Mouse (Mus musculus) kidney, postnatal 36 days (tissue): Measurements from ENCODE around the gene AC170998.1.
A peak's percentile ranks its signal among the peaks of the same experiment; 100 is the strongest.
"Not testable (repeated sequence)": the region's sequence is repeated elsewhere in the genome, so short reads cannot be mapped to it uniquely, and the experiment has no call there.

ENCODE experiments used
- DNase-seq, 2 experiments: peaks; one replicate each; pipeline ENCODE4 v3.0.0; 2021 to 2022; ENCODE audit warnings: mixed read lengths in 2 of 2

The AC170998.1 gene

DNA sequence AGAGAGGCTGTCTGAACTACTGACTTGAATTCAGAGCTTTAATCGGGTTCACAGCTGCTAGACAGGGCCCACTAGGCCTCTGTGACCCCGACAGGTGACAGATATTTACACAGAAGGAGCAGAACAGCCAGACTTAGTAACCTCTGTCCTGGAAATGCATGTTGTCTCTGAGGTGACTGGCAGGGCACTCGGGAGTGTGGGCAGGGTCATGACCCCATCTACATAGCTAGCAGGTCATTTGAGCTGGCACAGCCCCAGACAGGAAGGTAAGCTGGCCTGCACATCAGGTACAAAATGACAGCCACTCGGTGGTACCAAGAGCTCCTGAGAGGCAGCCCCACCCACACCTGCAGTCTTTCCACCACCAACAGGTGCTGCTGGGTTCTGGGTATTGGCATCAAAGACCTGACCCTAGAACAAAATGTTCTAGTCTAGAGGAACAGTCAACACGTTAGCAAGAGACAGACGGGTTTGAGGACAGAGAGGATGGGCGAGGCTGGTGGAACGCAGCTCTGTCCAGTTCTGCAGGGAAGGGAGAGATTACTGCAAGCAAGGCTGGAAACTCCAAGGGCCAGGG, 34.9 kb downstream of the AC170998.1 start:
- DNase-seq: peak in 1 of 2 experiments; percentile 33

- peak; percentile 67 to 90 for DNase-seq
Observed at GRCm38 (mm10) chr17:28761871-28762270, 36.0 kb downstream of the AC170998.1 start.

- DNase-seq: no peak
Observed at GRCm38 (mm10) chr17:28766203-28766602, 40.3 kb downstream of the AC170998.1 start.

DNA sequence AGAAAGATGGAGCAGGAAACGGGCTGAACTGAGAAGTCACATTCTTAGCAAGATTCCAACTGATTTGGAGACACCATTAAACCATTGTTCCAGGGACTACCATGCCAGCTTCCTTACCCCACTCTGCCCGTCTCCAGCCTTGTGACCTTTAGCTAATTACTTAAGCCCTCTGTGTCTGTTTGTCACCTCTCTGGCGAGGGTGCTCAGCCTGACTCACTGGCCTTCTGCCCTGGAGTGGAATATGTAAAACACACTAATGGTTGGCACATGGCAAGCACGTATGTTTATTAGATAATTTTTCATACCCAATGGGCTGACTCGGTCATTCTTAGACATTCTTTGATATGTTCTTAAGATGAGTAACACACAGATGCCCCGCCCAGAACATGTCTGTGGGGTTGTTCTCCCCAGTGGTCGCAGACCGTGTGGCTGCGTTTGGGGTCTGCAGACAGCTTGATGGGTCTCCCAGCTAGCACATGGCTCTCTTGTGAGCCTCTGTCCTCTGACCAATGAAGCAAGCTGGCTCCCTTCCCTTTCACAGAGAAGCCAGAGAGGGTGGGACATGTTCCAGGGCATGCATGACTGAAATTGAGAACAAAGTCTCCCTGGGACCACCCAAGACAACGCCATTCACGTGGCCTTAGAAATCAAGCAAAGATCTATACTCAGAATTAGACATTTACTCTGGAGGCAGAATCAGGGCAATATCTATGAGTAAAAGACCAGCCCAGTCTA, 41.1 kb downstream of the AC170998.1 start:
- no peak for DNase-seq

GRCm38 (mm10) chr17:28769121-28769874, 43.4 kb downstream of the AC170998.1 start, which contains the start of gene Mapk13:
TSS of gene Mapk13 (plus strand) at chr17:28769297.
- DNase-seq: peak; percentile 25 to 75

DNA sequence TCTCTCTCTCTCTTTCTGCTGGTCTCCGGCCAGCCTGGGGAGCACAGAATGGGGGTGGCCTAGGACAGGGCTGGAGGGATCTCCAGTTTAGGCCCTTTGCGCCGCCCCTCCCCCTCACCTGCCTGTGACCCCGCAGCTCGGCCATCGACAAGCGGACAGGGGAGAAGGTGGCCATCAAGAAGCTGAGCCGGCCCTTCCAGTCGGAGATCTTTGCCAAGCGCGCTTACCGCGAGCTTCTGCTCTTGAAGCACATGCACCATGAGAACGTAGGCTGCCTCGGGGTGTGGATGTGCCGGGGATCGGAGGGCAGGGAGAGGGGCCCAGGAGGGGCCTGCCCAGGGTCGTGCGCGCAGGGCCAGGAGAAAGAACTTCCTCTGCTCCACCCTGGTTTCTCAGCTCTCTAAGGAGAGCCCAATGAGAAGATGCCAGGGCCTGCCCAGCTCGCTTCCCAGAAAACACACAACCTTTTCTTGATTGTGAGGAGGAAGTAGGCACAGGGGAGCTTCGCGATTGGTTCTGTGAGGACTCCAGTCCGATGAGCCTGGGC, 44.1 kb downstream of the AC170998.1 start:
- DNase-seq: peak; percentile 19 to 52

- no peak for DNase-seq
Observed at GRCm38 (mm10) chr17:28771289-28771688, 45.4 kb downstream of the AC170998.1 start.

DNA sequence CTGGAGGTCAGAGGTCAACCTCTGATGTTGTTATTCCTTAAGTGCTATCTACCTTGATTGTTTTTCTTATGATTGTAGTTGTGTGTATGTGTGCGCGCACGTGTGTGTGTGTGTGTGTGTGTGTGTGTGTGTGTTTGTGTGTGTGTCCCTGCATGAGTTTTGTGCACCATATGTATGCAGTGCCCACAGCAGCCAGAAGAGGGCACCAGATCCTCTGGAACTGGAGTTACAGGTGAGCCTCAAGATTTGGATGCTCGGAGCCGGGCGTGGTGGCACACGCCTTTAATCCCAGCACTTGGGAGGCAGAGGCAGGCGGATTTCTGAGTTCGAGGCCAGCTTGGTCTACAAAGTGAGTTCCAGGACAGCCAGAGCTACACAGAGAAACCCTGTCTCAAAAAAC, 48.4 kb downstream of the AC170998.1 start:
- not testable (repeated sequence) for DNase-seq

DNA sequence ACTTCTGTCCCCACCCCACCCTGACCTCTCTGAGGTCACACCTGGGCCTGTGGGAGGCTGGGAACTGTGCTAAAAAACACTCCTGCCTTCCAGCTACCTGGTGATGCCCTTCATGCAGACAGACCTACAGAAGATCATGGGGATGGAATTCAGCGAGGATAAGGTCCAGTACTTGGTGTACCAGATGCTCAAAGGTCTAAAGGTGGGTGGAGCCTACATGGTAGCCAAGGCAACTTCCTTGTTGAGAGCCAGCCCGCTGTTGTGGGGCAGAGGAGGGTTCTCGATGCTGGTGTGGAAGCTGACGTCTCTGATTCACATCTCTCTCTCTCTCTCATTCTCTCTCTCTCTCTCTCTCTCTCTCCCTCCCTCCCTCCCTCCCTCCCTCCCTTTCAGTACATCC, 49.3 kb downstream of the AC170998.1 start:
- peak in 1 of 2 experiments; percentile 49 for DNase-seq
